Mouse (Mus musculus): ENCODE measurements around the gene Krtap10-4.
"Not testable (repeated sequence)": the region's sequence is repeated elsewhere in the genome, so short reads cannot be mapped to it uniquely, and the experiment has no call there.

Gene Krtap10-4

DNA sequence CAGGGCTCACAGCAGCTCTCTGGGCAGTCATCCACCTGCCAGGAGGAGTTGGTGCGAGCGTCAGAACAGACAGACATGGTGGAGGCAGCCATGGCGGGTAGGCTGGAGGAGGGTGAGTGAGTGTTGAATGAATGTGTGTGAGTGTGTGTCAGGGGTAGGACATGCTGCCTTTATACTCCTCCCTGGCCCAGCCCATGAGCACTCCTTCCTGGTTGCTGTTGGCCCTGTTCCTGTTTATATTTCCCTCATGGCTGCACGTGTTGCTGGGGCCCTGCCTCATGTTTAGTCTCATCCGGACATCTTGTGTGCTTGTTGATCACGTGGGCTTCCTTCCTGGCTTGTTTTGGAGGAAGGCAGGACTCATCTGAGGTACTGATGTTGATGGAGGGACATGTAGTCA, at the start of gene Krtap10-4:
Gene Krtap10-4 (minus strand): TSS at position 145 of the 400 bp plus-strand sequence.
- DNase-seq (ENCODE audit: low spot score in 2 of 2), result no peak

DNA sequence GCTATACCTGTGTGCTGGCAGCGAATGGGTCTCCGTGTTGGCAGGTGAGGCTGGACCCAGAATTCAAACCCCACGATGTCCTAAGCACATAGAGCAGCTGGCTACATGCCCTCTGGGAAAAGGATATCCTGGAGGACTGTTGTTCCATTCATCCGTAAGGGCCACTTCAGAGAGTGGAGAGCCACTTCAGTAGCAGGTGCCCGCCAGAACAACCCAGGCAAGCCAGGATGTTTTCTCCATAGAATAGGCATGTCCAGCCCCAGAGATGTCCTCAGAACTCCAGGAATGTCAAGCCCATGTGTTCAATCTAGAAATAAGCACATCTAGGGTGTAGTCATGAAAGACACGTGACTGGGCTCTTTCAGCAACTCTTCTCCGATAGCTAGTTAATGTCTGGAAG, 42.8 kb upstream of the Krtap10-4 start:
- DNase-seq (ENCODE audit: low spot score in 2 of 2), result no peak

DNA sequence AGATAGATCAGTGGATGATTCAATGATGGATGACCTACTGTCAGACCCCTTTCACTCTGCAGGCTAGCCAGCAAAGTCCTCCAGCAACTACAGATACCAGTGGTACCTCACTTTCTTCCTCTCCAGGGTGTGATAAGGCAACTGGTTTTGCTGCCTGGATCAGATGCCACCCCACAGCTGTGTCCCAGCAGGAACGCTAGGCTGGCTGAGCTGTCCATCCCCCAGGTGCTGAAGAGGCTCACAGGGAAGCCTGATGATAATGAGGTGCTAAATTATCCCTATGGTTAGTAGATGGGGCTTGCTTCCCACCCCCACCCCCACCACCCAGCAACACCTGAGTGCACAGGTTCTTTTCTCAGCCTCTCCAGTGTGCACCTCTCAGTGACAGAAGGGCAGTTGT, 40.7 kb upstream of the Krtap10-4 start:
- no peak for DNase-seq (ENCODE audit: low spot score in 2 of 2)

DNA sequence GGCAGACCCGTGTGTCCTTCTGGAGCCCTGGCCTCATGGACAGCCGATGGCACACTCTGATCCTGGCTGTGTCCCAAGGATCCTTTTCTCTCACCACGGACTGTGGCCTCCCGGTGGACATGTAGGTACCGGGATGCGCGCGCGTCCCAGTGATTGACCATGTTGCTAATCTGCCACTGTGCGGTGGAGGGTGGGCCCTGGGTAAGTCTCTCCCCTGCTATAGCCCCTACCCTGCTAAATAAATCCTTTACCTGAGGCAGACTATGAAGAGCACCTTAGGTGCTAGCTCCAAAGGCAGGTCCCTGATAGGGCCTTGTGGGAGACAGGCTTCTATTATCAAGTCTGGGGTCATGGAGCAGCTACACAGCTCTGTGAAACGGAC, 37.9 kb upstream of the Krtap10-4 start:
- no peak for DNase-seq (ENCODE audit: low spot score in 2 of 2)

DNA sequence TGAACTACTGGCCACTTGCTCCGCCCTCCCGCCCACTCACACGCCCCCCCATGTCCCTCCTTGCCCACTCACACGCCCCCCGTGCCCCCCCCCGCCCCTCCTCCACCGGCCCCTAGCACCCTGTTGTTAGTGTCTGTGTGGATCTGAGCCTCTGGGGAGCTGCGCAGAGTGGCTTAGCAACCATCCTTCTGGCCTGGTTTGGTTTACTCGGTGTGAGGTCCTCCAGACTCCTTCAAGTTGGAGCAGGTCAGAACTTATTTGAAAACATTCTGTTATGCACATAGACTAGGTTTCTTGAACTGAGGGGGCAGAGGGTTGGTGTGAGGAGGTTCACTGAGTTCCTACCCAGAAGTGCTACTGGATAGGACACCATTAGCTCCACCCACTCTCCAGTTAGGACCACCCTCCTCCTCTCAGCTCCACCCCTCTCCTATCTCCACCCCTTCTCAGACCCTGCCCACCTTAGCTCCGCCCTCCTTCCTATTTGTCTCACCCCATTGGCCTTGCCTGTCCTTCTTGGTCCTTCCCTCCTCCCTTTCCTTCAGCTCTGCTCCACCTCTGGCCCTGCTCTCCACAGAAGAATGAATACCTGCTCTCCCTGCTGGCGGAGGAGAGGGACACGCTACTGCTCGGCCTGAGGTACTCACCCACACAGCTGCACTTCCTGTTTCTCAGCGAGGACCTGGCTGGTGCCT, 37.3 kb upstream of the Krtap10-4 start:
- DNase-seq (ENCODE audit: low spot score in 2 of 2), result peak; percentile 63 to 67

DNA sequence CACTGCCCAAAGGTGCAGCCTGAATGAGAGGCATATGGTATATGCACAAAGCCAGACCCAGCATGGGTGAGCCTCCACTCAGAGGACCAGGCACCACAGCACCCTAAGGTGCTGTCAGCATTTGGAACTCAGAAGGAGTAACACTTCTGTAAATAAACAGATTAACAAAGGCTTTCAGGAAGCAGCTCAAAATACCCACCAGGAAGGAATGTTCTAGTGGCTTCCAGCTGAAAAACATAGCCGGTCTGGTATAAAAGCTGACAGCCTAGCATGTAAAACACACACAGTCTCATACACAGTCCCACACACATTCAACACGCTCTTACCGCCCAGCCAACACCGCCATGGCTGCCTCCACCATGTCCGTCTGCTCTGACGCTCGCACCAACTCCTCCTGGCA, 34.8 kb upstream of the Krtap10-4 start, which contains the start of gene Gm3285:
Gene Gm3285 (plus strand): TSS at position 301 of the 400 bp plus-strand sequence.
- DNase-seq (ENCODE audit: low spot score in 2 of 2), result no peak

DNA sequence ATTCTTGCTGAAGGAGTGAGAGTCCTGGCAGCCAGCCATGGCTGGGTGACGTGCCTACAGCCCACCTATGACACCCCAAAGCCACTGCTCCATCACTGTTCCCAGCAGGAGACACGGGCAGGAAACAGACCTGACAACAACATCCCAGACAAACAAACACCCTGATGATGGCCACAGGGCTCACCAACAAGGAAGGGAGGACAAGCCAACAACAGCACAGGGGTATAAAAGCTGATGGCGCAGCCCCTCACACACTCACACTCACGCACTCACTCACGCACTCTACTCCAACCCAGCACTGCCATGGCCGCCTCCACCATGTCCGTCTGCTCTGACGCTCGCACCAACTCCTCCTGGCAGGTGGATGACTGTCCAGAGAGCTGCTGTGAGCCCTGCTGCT, 25.7 kb upstream of the Krtap10-4 start, which contains the start of gene Gm10318:
Gene Gm10318 (plus strand): TSS at position 301 of the 400 bp plus-strand sequence.
- DNase-seq (ENCODE audit: low spot score in 2 of 2), result no peak

DNA sequence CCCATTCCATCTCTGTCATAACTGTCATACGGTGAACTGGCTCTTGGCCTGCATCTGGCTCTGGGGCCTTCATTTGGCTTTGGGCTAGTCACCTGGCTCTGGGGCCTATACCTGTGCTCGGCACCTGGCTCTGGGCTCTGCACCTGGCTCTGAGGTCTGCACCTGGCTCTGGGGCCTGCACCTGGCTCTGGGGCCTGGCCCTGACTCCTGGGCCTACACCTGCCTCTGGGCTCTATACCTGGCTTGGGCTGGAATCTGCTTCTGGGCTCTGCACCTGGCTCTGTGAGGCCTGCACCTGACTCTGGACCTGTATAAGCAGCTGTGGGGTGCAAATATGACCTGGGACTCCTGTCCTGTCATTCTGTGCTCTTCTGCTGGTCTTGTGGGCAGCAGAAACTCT, 20.6 kb upstream of the Krtap10-4 start:
- no peak for DNase-seq (ENCODE audit: low spot score in 2 of 2)

DNA sequence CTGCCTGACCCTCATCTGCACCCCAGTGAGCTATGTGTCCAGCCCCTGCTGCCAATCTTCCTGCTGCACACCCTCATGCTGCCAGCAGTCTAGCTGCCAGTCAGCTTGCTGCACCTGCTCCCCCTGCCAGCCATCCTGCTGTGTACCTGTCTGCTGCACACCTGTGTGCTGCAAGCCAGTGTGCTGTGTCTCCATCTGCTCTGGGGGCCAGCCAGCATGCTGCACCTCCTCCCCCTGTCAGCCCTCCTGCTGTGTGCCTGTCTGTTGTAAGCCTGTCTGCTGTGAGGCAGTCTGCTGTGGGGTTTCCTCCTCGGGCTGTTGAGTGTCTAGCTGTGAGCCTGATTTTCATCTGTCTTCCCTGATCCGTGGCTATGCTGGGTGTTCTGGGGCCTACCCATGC, 20.1 kb upstream of the Krtap10-4 start:
- DNase-seq (ENCODE audit: low spot score in 2 of 2), result no peak

DNA sequence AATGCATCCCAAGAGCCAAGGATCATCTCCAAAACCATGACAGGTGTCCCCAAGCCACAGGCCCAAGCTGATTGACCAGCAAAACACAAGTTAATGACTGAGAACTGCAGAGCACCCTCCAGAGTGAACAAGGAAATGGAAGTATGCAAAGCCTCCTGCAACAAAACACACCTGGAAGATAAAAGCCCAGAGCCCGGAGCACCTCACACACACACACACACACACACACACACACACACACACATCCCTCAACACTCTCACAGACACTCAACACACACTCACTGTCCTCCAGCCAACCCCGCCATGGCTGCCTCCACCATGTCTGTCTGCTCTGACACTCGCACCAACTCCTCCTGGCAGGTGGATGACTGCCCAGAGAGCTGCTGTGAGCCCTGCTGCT, 19.6 kb upstream of the Krtap10-4 start, which contains the start of gene Gm36176:
Gene Gm36176 (plus strand): TSS at position 301 of the 400 bp plus-strand sequence.
- DNase-seq (ENCODE audit: low spot score in 2 of 2), result no peak

DNA sequence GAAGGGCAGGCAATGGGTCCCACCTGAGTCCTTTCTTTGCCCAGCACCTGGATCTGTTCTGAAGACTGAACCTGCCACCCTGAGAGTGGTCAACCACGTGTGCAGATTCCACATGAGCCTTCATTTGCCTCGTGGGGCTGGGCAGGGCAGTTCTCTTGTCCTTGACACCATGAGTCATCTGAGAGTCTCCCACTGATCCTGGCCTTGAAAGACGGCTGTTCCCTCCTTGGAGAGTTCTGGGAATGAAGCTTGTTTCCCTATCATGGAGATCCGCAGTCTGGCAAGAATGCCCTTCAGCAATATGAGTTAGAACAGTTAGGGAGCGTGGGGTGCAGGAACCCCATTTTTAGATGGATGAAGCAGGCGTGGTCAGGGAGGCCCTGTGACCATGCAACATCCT, 12.1 kb upstream of the Krtap10-4 start:
- no peak for DNase-seq (ENCODE audit: low spot score in 2 of 2)

DNA sequence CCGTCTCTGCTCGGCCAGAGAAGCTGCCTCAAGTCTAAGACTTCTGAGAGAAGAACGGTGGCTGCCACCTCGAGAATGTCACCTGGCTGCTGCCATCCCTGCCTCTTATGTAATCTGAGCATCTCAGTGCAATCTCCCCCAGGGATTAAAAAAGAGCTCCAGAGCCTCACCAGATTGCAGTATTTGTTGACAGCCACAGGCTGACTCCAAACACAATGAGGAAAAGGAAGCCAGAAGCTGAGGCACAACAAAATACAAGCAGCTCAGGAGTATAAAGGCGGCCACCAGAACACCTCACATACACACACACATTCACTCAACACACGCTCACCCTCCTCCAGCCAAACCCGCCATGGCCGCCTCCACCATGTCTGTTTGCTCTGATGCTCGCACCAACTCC, 8.8 kb upstream of the Krtap10-4 start, which contains the start of gene Krtap10-10:
Gene Krtap10-10 (plus strand): TSS at position 301 of the 400 bp plus-strand sequence.
- no peak for DNase-seq (ENCODE audit: low spot score in 2 of 2)

DNA sequence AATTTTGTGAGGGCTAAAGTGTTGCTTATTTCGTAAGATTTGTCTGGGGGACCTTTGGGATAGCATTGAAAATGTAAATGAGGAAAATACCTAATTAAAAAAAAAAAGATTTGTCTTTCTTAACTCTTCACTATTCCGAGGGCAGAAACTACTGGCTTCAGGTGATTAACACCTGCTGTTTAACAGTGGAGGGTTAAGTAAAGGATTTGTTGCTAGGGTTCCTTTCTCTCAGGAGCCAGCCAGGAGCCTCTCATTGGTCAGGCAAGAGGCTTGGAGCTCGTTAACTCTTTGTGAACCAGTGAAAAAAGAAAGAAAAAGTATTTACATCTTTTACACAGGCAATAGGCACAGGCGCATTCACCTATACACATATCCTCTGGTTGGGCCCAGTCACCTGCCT, 7.7 kb downstream of the Krtap10-4 start:
- no peak for DNase-seq (ENCODE audit: low spot score in 2 of 2)

DNA sequence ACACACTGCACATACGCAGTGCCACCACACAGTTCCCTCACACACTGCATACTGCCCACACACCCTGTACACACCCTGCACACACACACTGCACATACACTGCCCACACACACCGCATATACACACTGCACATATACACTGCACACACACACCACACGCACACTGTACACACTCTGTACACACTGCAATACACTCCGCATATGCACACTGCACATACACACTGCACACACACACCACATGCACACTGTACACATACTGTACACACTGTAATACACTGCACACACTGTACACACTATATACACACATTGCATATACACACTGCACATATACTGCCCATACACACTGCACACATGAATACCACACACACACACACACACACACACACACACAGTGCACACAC, 8.4 kb downstream of the Krtap10-4 start:
- DNase-seq (ENCODE audit: low spot score in 2 of 2), result no peak

DNA sequence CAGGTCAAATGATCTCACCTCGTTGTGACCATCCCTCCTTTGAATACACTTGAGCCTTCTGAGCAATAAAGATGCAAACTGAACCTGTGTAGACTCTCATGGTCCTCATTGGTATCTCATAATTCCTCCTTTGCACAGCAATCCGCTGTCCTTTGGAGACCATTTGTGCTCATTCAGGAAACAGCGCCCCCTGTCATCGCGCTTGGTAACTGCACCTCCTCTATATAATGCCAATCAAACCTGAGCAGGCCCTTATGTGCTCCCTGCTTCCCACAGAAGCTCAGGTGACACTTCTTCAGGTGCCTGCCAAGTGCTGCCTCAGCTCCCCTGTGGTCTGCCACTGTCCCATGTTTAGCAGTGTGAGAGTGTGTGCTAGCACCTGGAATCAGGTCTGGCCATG, 11.4 kb downstream of the Krtap10-4 start:
- DNase-seq (ENCODE audit: low spot score in 2 of 2), result no peak

DNA sequence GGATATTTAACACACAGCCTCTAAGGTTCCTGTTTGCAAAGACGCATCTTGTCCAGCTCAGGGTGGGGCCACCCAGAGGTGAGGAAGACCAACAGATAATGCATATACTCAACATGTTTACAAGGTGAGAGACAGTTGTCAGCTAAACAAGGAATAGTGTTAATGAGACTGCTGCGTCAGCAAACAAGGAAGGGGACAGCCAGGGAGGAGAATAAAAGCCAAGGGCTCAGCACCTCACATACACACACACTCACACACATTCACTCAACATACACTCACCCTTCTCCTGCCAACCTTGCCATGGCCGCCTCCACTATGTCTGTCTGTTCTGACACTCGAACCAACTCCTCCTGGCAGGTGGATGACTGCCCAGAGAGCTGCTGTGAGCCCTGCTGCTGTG, 12.5 kb downstream of the Krtap10-4 start, which contains the start of gene Gm2696:
Gene Gm2696 (plus strand): TSS at position 301 of the 400 bp plus-strand sequence.
- DNase-seq (ENCODE audit: low spot score in 2 of 2), result no peak

DNA sequence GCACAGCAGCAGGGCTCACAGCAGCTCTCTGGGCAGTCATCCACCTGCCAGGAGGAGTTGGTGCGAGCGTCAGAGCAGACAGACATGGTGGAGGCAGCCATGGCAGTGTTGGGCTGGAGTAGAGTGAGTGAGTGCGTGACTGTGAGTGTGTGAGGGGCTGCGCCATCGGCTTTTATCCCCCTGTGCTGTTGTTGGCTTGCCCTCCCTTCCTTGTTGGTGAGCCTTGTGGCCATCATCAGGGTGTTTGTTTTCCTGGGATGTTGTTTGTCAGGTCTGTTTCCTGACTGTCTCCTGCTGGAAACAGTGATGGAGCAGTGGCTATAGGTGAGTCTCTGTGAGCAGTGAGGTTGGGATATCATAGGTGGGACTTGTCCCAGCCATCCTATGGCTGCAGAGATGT, 15.2 kb downstream of the Krtap10-4 start, which contains the start of gene Gm9507:
Gene Gm9507 (minus strand): TSS at position 101 of the 400 bp plus-strand sequence.
- DNase-seq (ENCODE audit: low spot score in 2 of 2), result peak in 1 of 2 experiments; percentile 47

DNA sequence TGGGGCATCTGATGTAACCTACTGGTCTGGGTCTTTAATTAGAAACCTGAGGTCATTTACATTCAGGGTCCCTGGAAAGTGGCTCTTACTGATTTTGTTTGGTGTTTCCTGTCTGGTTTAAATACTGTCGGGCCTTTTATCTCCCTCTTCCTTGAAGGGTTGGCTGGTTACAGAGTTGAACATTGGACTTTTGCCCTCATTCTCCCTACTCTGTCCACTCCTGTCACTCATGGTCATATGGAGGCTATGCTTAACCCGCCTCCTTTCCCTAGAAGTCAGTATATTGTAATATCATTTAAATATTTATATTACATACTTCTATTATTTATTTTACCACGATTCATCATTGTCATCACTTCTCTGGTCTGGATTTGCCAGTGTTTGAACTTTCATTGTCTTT, 22.8 kb downstream of the Krtap10-4 start:
- no peak for DNase-seq (ENCODE audit: low spot score in 2 of 2)

DNA sequence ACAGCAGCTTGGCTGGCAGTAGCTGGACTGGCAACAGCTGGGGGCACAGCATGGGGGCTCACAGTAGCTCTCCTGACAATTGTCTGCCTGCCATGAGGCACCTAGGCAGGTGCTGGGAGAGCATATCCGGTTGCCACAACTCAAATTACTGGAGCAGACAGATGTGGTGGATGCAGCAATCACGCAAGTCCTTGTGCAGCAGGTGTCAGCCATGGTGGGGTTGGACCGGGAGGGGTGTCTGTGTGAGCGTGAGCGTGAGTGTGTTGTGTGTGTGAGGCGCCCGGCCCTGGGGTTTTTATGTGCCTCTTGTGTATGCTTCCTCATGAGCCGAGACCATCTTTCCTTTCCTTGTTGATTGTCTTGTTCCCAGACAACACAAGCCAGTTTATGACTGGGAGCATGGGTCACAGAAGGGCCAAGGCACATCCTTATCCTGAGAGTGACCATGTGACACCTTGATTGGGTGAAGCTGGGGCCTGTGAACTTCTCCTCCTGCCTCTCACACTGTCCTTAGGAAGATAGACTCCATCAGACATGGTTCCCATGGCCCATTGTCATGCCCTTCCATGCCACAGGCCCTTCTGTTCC, 27.9 kb downstream of the Krtap10-4 start, which contains the start of gene Gm19668:
Gene Gm19668 (minus strand): TSS at position 213 of the 588 bp plus-strand sequence.
- no peak for DNase-seq (ENCODE audit: low spot score in 2 of 2)

DNA sequence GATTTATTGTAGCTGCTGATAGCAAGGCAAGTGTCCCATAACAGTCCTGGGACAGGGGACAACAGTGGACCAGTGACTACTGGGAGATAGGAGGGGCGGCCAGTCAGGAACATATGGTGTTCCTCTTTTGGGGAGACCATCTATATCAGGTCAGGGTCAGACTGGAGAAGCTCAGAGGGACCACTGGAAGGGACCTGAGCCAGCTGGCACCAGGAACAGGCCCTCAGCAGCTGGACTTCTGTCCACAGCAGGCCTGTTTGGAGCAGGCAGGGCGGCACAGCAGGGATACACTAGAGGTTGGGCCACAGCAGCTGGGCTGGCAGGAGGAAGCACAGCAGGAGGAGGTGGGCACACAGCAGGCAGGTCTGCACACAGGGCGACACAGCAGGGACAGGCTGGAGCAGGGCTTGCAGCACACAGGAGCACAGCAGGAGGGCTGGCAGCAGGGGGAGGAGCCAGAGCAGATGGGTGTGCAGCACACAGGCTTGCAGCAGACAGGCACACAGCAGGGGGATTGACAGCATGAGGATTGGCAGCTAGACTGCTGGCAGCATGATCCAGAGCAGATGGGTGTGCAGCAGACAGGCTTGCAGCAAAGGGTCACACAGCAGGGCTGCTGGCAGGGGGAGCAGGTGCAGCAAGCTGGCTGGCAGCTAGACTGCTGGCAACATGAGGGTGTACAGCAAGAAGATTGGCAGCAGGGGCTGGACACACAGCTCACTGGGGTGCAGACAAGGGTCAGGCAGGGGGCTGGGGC, 28.6 kb downstream of the Krtap10-4 start:
- not testable (repeated sequence) for DNase-seq (ENCODE audit: low spot score in 2 of 2)

DNA sequence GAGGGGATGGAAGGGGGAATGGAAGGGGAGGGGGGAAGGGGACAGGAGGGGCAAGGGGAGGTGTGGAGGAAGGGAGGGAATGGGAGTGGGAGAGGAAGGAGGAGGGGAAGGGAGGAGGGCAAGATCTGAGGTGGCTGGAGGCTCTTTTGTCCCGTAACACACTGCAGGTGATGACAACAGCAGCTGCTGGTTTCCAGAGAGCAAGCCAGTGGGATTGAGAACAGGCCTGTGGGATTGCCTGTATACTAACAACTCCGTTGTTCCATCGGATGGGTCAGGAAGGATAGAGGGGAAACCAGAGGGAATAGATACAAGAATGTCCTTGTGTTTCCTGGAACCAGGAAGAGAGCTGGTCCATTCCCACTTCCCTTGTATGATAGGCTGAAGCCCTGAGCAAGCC, 29.2 kb downstream of the Krtap10-4 start:
- DNase-seq (ENCODE audit: low spot score in 2 of 2), result no peak

DNA sequence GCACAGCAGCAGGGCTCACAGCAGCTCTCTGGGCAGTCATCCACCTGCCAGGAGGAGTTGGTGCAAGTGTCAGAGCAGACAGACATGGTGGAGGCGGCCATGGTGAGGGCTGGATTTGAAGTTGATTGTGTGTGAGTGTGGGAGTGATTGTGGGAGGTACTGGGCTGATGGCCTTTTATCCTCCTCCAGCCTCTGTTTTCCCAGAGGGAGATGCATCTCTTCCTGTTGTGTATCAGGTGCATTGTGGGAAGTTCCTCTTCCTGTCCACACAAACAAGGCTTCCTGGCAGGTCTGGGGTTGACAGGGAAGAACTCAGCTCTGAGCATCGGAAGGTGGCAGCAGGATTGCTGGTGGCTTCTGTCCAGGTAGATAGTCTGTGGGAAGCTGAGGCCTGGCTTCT, 31.9 kb downstream of the Krtap10-4 start, which contains the start of gene Gm9639:
Gene Gm9639 (minus strand): TSS at position 101 of the 400 bp plus-strand sequence.
- DNase-seq (ENCODE audit: low spot score in 2 of 2), result no peak
